ENCODE assay signal across 8 mouse cellular contexts in the genomic region with DNA sequence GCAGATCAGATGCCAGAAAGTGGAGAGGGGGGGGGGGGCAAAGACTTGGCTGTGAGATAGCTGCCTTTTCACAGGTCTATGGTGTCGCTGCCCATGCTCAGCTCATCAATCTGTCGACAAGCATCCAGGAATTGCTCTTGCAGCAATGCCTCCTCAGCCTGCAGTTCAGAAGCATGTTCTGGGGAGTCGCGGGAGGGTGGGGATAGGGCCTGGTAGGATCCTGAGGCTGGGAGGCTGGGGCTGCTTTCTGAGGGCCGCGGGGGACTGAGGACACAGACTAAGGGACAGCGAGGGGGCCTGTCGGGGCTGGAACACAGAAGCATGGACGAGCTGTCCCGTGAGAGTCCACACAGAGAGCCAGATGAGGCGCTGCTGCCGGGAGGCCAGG. TPM values are rescaled to one million over a fixed set of nuclear protein-coding genes. Genes with fewer than 3 reads are reported as not detected.
DNase-seq lines count a peak whose midpoint lies in the region; ATAC-seq and TF ChIP-seq lines count a peak whose summit lies in the region.

No protein-coding gene starts in this region.

- no peak for ATAC-seq in lung, embryonic 15.5 days (ENCODE audit: borderline replicate concordance, extremely low read depth, low FRiP score, low TSS enrichment)
- ATAC-seq in forebrain, embryonic 12.5 days (ENCODE audit: low FRiP score) = no peak
- ATAC-seq in intestine, embryonic 15.5 days = peak; percentile 27; the same call in 1 of the 2 replicates
- ATAC-seq in neural tube, embryonic 12.5 days (ENCODE audit: low FRiP score, low read depth) = 0 out of 2 replicates have a peak, but pooled peaks have one; percentile 3

- TF ChIP-seq CTCF in lung, adult 2 months (IDR thresholded peaks at IDR 0.05; ENCODE audit: insufficient read depth, low read length) = no peak

- TF ChIP-seq POLR2A in lung, adult 2 months (IDR thresholded peaks at IDR 0.05; ENCODE audit: borderline replicate concordance, extremely low read depth, low read depth, low read length) = no peak

- H3K36me3 ChIP-seq in lung, embryonic 15.5 days = no peaks in the 10 kb centered on the region
- H3K36me3 ChIP-seq in forebrain, embryonic 12.5 days (replicated peaks) = no peaks in the 10 kb centered on the region
- H3K36me3 ChIP-seq in intestine, embryonic 15.5 days = no peaks in the 10 kb centered on the region
- no peaks in the 10 kb centered on the region for H3K36me3 ChIP-seq in neural tube, embryonic 12.5 days

- H3K27ac ChIP-seq in lung, embryonic 15.5 days = no peak overlapping the region
- H3K27ac ChIP-seq in forebrain, embryonic 12.5 days = no peak overlapping the region
- H3K27ac ChIP-seq in intestine, embryonic 15.5 days = no peak overlapping the region
- H3K27ac ChIP-seq in neural tube, embryonic 12.5 days = no peak overlapping the region

- peaks cover 84% of the 10 kb centered on the region for H3K27me3 ChIP-seq in lung, embryonic 15.5 days
- peaks cover 75% of the 10 kb centered on the region for H3K27me3 ChIP-seq in forebrain, embryonic 12.5 days
- peaks cover 62% of the 10 kb centered on the region for H3K27me3 ChIP-seq in intestine, embryonic 15.5 days (replicated peaks)
- peaks cover 62% of the 10 kb centered on the region for H3K27me3 ChIP-seq in neural tube, embryonic 12.5 days (replicated peaks)

- peak overlapping the region; percentile 42; the same call in 1 of the 2 replicates for H3K9ac ChIP-seq in lung, embryonic 15.5 days
- H3K9ac ChIP-seq in forebrain, embryonic 12.5 days = 0 out of 2 replicates have a peak overlapping the region, but pooled peaks have one; percentile 63
- H3K9ac ChIP-seq in intestine, embryonic 15.5 days = peak overlapping the region; percentile 56; the same call in 1 of the 2 replicates
- H3K9ac ChIP-seq in neural tube, embryonic 12.5 days = peak overlapping the region; percentile 67

- H3K4me1 ChIP-seq in lung, embryonic 15.5 days = peaks cover 19% of the 10 kb centered on the region
- no peaks in the 10 kb centered on the region for H3K4me1 ChIP-seq in lung, adult 2 months (ENCODE audit: control insufficient read depth, insufficient read depth, low read length)
- H3K4me1 ChIP-seq in forebrain, embryonic 12.5 days = peaks cover 24% of the 10 kb centered on the region
- H3K4me1 ChIP-seq in intestine, embryonic 15.5 days (replicated peaks) = peaks cover 17% of the 10 kb centered on the region
- H3K4me1 ChIP-seq in neural tube, embryonic 12.5 days = peaks cover 22% of the 10 kb centered on the region

- H3K4me3 ChIP-seq in lung, embryonic 15.5 days = peak overlapping the region; percentile 46
- no peak overlapping the region for H3K4me3 ChIP-seq in lung, adult 2 months (replicated peaks; ENCODE audit: extremely low read depth, low read depth, low read length)
- peak overlapping the region; percentile 54 for H3K4me3 ChIP-seq in forebrain, embryonic 12.5 days (replicated peaks)
- H3K4me3 ChIP-seq in intestine, embryonic 15.5 days (replicated peaks) = peak overlapping the region; percentile 53
- peak overlapping the region; percentile 52 for H3K4me3 ChIP-seq in neural tube, embryonic 12.5 days

- WGBS in lung, embryonic 15.5 days = 8% methylated on average over 12 of the region's 12 CpGs
- 28% methylated on average over 10 of the region's 12 CpGs for WGBS in lung, adult 2 months
- 4% methylated on average over 12 of the region's 12 CpGs for WGBS in forebrain, embryonic 12.5 days
- WGBS in intestine, embryonic 15.5 days = 14% methylated on average over 12 of the region's 12 CpGs
- WGBS in neural tube, embryonic 12.5 days = 5% methylated on average over 12 of the region's 12 CpGs

- peak overlapping the region; percentile 95 for H3K4me2 ChIP-seq in lung, embryonic 15.5 days
- peak overlapping the region; percentile 98 for H3K4me2 ChIP-seq in forebrain, embryonic 12.5 days
- peak overlapping the region; percentile 100 for H3K4me2 ChIP-seq in intestine, embryonic 15.5 days (replicated peaks)
- peak overlapping the region; percentile 99 for H3K4me2 ChIP-seq in neural tube, embryonic 12.5 days (replicated peaks)

- DNase-seq in lung, adult 2 months = no peak
- DNase-seq in cerebellum, adult 11-12 months = no peak
- DNase-seq in right cerebral cortex, adult 18-20 months = no peak
- no peak for DNase-seq in layer of hippocampus, adult 9-11 months

- H3K9me3 ChIP-seq in lung, embryonic 15.5 days = no peaks in the 10 kb centered on the region
- H3K9me3 ChIP-seq in forebrain, embryonic 12.5 days = no peaks in the 10 kb centered on the region
- no peaks in the 10 kb centered on the region for H3K9me3 ChIP-seq in intestine, embryonic 15.5 days
- no peaks in the 10 kb centered on the region for H3K9me3 ChIP-seq in neural tube, embryonic 12.5 days

RNA-seq across cellular contexts. Expression of a gene that starts 4.9 kb away (rescaled TPM):
- polyA plus RNA-seq in lung, embryonic 15.5 days (2015; fragmentation: Nextera tagmentation; extraction: Ambion mirVana) = 32.8 and 35.0 TPM in 2 replicates
- polyA plus RNA-seq in lung, adult 2 months (2012; rRNA removed) = 6.5 and 10.8 TPM in 2 replicates
- 62.9 and 67.6 TPM in 2 replicates for polyA plus RNA-seq in forebrain, embryonic 12.5 days (2016; fragmentation: Nextera tagmentation; extraction: Ambion mirVana)
- 24.9 and 28.4 TPM in 2 replicates for polyA plus RNA-seq in intestine, embryonic 15.5 days (2015; fragmentation: Nextera tagmentation; extraction: Ambion mirVana)
- polyA plus RNA-seq in neural tube, embryonic 12.5 days (2016; fragmentation: Nextera tagmentation; extraction: Ambion mirVana) = 50.3 and 56.0 TPM in 2 replicates

RNA-seq across cellular contexts. Expression of a gene that starts 9.7 kb away (rescaled TPM):
- polyA plus RNA-seq in lung, embryonic 15.5 days (2015; fragmentation: Nextera tagmentation; extraction: Ambion mirVana) = 0.78 and 0.87 TPM in 2 replicates
- polyA plus RNA-seq in lung, adult 2 months (2012; rRNA removed) = 10.8 and 12.2 TPM in 2 replicates
- 1.1 and 1.2 TPM in 2 replicates for polyA plus RNA-seq in forebrain, embryonic 12.5 days (2016; fragmentation: Nextera tagmentation; extraction: Ambion mirVana)
- polyA plus RNA-seq in intestine, embryonic 15.5 days (2015; fragmentation: Nextera tagmentation; extraction: Ambion mirVana) = 0.40 and 0.50 TPM in 2 replicates
- 2.1 and 2.9 TPM in 2 replicates for polyA plus RNA-seq in neural tube, embryonic 12.5 days (2016; fragmentation: Nextera tagmentation; extraction: Ambion mirVana)

RNA-seq across cellular contexts. Expression of a gene that starts 46.5 kb away (rescaled TPM):
- 48.0 and 51.8 TPM in 2 replicates for polyA plus RNA-seq in lung, embryonic 15.5 days (2015; fragmentation: Nextera tagmentation; extraction: Ambion mirVana)
- polyA plus RNA-seq in lung, adult 2 months (2012; rRNA removed) = 214 and 217 TPM in 2 replicates
- 36.3 and 39.8 TPM in 2 replicates for polyA plus RNA-seq in forebrain, embryonic 12.5 days (2016; fragmentation: Nextera tagmentation; extraction: Ambion mirVana)
- polyA plus RNA-seq in intestine, embryonic 15.5 days (2015; fragmentation: Nextera tagmentation; extraction: Ambion mirVana) = 44.7 and 44.8 TPM in 2 replicates
- polyA plus RNA-seq in neural tube, embryonic 12.5 days (2016; fragmentation: Nextera tagmentation; extraction: Ambion mirVana) = 65.0 and 69.5 TPM in 2 replicates

Comparison
In these comparisons a context has a peak if more than half of its experiments do, and no peak if none do; other contexts are left out.
1. ATAC-seq: peak in intestine, embryonic 15.5 days (single experiment) and neural tube, embryonic 12.5 days (single experiment); none in lung, embryonic 15.5 days (single experiment) and forebrain, embryonic 12.5 days (single experiment).
2. Peak in every context shown above with its lines, with median percentiles within 50 percentile points of each other: H3K4me2 ChIP-seq and H3K9ac ChIP-seq.